Mouse (Mus musculus) gastrocnemius, adult 18-20 months (tissue): Measurements from ENCODE around the gene Rilp. TPM values are rescaled to one million over a fixed set of nuclear protein-coding genes. Genes with fewer than 3 reads are reported as not detected.
"Not testable (repeated sequence)": the region's sequence is repeated elsewhere in the genome, so short reads cannot be mapped to it uniquely, and the experiment has no call there.

Experiments
- DNase-seq: peaks from one replicate; pipeline ENCODE4 v3.0.0; 2021; ENCODE audit warnings: low spot score
- total RNA-seq, 2 experiments: library from RNA; stranded (reverse); gene quantifications; 2 replicates each; pipeline ENCODE4 v1.2.3; 2021

Gene Rilp
- total RNA-seq, 2 experiments from 2014 or later, result 31.5 to 32.4 TPM

GRCm38 (mm10) chr11:75533314-75534015 is 23.6 kb downstream of the Rilp start:
- no peak for DNase-seq

GRCm38 (mm10) chr11:75534286-75535033 is 24.6 kb downstream of the Rilp start:
- no peak for DNase-seq

- no peak for DNase-seq
Measured at GRCm38 (mm10) chr11:75535106-75535795, 25.4 kb downstream of the Rilp start.

- no peak for DNase-seq
Measured at GRCm38 (mm10) chr11:75536255-75537024, 26.5 kb downstream of the Rilp start.

GRCm38 (mm10) chr11:75537025-75537414 is 27.1 kb downstream of the Rilp start:
- DNase-seq, result no peak

- DNase-seq, result no peak
Measured at GRCm38 (mm10) chr11:75537491-75538183, 27.7 kb downstream of the Rilp start.

GRCm38 (mm10) chr11:75538184-75538969 is 28.5 kb downstream of the Rilp start:
- no peak for DNase-seq

GRCm38 (mm10) chr11:75538970-75539299 is 29.0 kb downstream of the Rilp start:
- no peak for DNase-seq

GRCm38 (mm10) chr11:75540209-75540608 is 30.3 kb downstream of the Rilp start:
- DNase-seq, result peak; percentile 61

- DNase-seq, result no peak
Measured at GRCm38 (mm10) chr11:75540710-75541581, 31.1 kb downstream of the Rilp start.

GRCm38 (mm10) chr11:75544713-75545112 is 34.8 kb downstream of the Rilp start:
- DNase-seq, result no peak

GRCm38 (mm10) chr11:75546057-75546456 is 36.2 kb downstream of the Rilp start:
- no peak for DNase-seq

- no peak for DNase-seq
Measured at GRCm38 (mm10) chr11:75549658-75550111, 39.8 kb downstream of the Rilp start.

- peak; percentile 61 for DNase-seq
Measured at GRCm38 (mm10) chr11:75550200-75550946, 40.5 kb downstream of the Rilp start.

- no peak for DNase-seq
Measured at GRCm38 (mm10) chr11:75551321-75551720, 41.4 kb downstream of the Rilp start.

- peak; percentile 79 for DNase-seq
Measured at GRCm38 (mm10) chr11:75551961-75552441, 42.1 kb downstream of the Rilp start.

- no peak for DNase-seq
Measured at GRCm38 (mm10) chr11:75552906-75553482, 43.1 kb downstream of the Rilp start.

- not testable (repeated sequence) for DNase-seq
Measured at GRCm38 (mm10) chr11:75556006-75556405, 46.1 kb downstream of the Rilp start.
